Mouse (Mus musculus) heart, postnatal 25 days (tissue): ENCODE results near the gene Pga5. TPM values are rescaled to one million over a fixed set of nuclear protein-coding genes. Genes with fewer than 3 reads are reported as not detected.

Source experiments
- total RNA-seq, 2 experiments: library from RNA; stranded (reverse); gene quantifications; 2 replicates each; pipeline ENCODE4 v1.2.3; 2021

Gene Pga5
- total RNA-seq, 2 experiments from 2014 or later = not detected

Other genes starting within 250 kb of the Pga5 start
- gene Lrrc10b, start 220.6 kb downstream of the Pga5 start, total RNA-seq = 1 to 10 TPM in 1 of 2 experiments, under 1 TPM in 1; 0.75 to 1.0 TPM
- gene Ppp1r32, start 195.1 kb downstream of the Pga5 start, total RNA-seq = under 1 TPM in 1 of 2 experiments, not detected in 1; 0.21 TPM
- 10 to 100 TPM; 24.8 to 28.4 TPM for gene Cpsf7, start 152.8 kb downstream of the Pga5 start, total RNA-seq
- gene Sdhaf2, start 151.9 kb downstream of the Pga5 start, total RNA-seq = 10 to 100 TPM; 71.6 to 72.2 TPM
- gene Tmem216, start 121.8 kb downstream of the Pga5 start, total RNA-seq = 1 to 10 TPM; 4.1 to 4.6 TPM
- 1 to 10 TPM; 9.5 to 10.0 TPM for gene Cyb561a3, start 100.9 kb downstream of the Pga5 start, total RNA-seq
- gene Tmem138, start 100.7 kb downstream of the Pga5 start, total RNA-seq = 1 to 10 TPM; 2.9 to 3.0 TPM
- gene Ddb1, start 72.7 kb downstream of the Pga5 start, total RNA-seq = 100 to 1,000 TPM; 154 to 166 TPM
- 1 to 10 TPM; 9.1 to 9.3 TPM for gene Tkfc, start 72.4 kb downstream of the Pga5 start, total RNA-seq
- not detected for gene Vwce, start 43.9 kb downstream of the Pga5 start, total RNA-seq
- gene Vps37c, start 10.7 kb upstream of the Pga5 start, total RNA-seq = 10 to 100 TPM; 21.1 to 21.8 TPM
- gene Cd5, start 60.9 kb upstream of the Pga5 start, total RNA-seq = under 1 TPM; 0.34 to 0.48 TPM
- gene Cd6, start 152.0 kb upstream of the Pga5 start, total RNA-seq = under 1 TPM; 0.16 to 0.36 TPM
- gene Slc15a3, start 161.7 kb upstream of the Pga5 start, total RNA-seq = 1 to 10 TPM; 2.1 to 2.2 TPM
- gene Tmem132a, start 191.9 kb upstream of the Pga5 start, total RNA-seq = 10 to 100 TPM; 15.6 to 17.9 TPM
- 10 to 100 TPM; 82.8 to 87.8 TPM for gene Tmem109, start 203.9 kb upstream of the Pga5 start, total RNA-seq
- gene Prpf19, start 217.2 kb upstream of the Pga5 start, total RNA-seq = 100 to 1,000 TPM; 213 to 229 TPM
- not detected for gene Zp1, start 242.6 kb upstream of the Pga5 start, total RNA-seq